Mouse (Mus musculus) heart, adult 18-20 months (tissue): ENCODE results near the gene Tmem132a. TPM values are rescaled to one million over a fixed set of nuclear protein-coding genes. Genes with fewer than 3 reads are reported as not detected.

Source experiments
- DNase-seq, 2 experiments: peaks; one replicate each; pipeline ENCODE4 v3.0.0; 2021 to 2022; ENCODE audit warnings: mixed read lengths in 1 of 2
- total RNA-seq, 2 experiments: library from RNA; stranded (reverse); gene quantifications; 2 replicates each; pipeline ENCODE4 v1.2.3; 2021

Gene Tmem132a
- total RNA-seq, 2 experiments from 2014 or later = 10.1 to 10.3 TPM

DNA sequence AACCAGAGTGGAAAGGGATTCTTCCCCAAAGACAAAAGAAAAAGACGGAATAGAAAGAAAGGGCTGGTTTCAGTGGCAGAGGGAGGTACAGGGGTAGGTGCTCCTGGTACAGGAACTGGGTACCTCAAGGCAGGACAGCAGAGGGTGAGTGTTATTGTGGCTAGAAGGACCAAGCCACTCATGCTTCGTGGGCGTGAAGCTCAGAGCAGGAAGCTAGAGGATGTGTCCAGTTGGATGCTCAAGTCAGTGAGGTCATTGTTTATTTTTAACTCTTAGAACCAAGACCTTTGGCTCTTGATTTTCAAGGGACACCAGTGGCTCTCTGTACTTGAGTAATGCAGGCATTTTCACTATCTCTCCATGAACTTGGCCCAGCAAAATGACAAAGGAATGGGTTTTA lies 37.7 kb downstream of the Tmem132a start:
- no peak for DNase-seq

DNA sequence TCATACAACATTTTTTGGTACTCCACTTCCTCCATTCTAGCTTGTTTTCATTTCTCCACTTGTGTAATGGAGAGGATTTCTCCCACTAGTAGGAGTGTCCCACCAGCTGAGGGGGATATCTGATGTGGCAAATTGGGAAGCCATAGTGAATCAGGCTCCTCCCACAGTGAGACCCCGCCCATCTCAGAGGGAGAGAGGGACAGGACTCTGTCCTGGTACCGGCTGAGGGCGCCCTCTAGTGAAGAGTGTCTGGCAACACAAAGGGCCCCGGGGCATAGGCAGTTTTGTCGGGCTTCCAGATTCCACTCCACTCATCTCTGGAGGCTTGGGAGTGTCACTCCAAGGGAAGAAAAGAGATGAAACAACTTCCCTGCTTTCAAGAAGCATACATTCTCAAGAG lies 38.3 kb downstream of the Tmem132a start:
- DNase-seq = peak; percentile 71 to 81

DNA sequence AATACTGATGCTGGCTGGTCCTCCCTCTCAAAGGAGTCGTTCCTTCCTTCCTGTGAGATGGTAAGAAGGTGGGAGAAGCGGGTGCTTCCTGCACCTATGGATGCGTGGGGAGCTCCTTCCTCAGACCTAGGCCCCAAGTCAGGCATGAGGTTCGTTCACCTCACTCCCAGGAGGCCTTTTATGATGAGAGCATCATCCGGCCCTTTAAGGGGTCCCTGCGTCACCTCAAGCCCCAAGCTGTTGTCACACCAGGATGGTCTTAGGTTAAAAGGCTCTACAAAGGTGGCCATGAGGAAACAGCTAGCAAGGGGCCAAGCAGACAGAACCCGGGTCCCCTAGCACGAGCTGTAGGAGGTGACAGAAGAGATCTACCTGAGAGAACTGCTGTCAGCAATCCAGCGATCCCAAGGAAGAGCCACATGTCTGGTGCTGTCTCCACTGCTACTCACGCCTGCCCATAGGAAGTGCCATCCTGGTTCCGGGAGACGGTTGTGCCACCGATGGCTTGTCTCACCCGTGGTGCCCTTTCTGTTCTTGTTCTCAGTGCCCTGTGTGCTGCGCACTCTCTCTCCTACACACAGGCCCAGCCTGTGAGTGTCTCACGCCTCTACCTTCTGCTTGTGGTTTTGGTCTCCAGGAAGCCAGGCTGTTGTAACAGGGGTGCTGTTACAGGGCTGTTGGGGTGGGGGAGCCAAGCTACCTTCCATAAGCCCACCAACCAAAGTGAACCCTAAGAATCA lies 40.1 kb downstream of the Tmem132a start, which contains the start of gene Cd6:
Cd6 (minus strand) TSS at position 623 of the 740 bp plus-strand sequence.
- no peak for DNase-seq

DNA sequence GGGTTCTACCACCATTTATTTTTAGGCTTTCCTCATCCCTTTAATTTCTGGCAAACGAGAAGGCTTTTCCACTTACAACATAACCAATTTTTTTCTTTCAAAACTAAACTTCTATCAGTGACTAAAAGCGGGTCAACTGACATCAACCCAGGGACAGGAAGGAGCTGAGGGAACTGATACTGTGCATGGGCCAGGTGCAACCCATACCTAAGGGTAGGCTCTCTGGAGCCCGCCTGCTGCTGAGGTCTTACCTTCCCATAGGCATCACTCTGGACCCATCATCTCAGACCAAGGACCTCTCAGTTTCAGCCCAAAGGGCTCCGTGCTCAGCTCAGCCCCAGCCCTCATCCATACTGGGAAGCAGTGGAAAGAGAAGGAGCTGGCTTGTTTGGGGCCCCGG lies 41.4 kb downstream of the Tmem132a start:
- DNase-seq = no peak

DNA sequence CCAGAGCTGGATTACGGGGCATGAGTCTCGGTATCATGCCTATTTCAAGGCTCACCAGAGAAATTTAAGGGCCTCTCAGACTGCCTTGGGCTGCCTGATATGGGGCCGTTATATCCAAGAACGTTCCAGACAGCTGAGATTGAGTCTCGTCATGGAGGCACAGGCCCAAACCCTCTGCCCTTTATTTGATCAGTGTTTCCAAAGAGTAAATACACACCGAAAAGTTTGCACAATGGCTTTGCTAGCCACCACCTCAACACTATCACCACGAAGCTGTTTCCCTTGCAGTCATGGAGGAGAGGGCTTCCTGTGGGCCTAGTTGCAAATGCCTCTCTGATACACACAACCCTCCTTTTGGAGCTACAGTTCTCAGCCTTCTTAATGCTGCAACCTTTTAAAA lies 45.7 kb downstream of the Tmem132a start:
- no peak for DNase-seq

DNA sequence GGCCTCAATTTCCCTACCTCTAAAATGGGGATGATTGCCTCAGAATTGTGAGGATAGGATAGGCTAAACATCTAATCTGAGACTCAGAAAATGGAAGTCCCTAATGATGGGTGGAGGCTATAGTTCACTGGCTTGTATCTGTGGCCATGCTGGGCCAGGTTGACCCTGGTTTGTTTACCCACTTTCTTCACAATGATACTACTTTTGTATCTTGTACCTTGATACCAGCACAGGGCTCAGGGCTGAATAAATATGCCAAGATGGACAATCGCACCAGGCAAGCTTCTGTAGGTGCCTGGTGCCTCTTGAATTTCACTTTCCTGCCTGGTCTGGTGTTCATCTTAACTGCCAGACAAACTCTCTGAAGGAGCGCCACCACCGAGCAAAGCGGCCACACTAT lies 47.2 kb downstream of the Tmem132a start:
- no peak for DNase-seq

DNA sequence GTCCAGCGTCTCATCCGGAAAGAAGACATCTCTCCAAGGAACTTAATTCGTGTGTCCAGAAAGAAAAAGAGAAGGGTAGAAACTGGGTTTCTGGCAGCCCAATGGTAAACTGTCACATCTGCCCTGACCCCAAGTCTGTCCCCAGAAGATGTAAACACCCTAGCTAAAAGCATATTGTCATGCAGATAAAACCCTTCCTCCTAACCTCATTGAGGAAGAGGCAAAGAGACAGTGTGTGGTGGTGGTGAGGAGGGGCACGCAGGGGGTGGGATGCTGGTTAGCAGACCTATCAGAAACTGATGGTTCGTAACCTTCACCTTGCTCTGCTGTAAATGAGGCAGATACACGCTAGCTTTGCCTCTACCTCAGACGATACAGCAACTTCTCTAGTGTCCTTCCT lies 48.4 kb downstream of the Tmem132a start:
- no peak for DNase-seq

DNA sequence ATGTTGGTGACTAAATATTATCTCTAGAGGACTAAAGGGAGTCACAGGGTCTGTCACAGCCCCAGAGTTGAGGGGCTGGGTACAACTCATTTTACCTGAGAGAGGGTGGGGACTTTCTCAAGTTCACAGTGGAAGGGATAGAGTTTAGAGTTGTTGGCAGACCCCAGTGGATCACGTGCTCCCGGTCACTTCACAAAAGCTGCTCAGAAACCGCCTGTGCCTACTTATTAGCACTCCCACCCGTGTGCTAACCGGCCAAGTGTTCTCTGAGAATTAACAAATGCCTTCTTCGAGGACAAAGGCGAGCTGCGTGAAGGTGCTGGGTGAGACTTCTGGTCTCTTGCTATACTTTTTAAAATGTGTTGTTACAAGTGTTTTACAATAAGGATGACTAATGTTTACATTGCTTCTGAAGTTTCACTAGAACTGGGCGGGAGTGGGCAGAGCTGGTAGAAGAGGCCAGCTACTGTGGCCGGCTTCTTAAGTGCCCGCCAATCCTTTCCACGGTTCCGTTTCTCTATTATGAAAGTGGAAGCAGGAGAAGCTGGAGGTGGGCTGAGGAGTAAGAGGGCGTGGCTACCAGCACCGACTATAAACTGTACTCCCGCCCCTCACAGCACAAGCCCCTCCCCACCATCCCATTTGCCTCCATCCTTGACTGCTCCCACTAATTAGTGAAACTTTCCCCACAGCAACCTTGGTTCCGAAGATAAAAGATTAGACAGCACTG lies 51.4 kb downstream of the Tmem132a start:
- no peak for DNase-seq

DNA sequence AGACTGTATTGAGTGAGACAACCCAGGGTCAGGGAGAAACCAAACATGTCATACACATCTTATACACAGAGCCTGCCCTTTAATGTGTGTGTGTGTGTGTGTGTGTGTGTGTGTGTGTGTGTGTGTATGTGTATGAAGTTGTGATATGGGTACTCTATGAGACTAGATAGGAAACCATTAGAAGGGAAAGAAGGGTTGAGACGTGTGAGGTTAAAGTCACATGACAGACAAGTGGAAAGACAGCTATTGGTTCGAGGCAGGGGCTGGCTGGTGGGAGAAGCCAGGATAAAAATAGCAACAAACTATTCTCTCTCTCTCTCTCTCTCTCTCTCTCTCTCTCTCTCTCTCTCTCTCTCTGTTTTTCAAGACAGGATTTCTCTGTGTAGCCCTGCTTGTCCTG lies 53.3 kb downstream of the Tmem132a start:
- DNase-seq = no peak

DNA sequence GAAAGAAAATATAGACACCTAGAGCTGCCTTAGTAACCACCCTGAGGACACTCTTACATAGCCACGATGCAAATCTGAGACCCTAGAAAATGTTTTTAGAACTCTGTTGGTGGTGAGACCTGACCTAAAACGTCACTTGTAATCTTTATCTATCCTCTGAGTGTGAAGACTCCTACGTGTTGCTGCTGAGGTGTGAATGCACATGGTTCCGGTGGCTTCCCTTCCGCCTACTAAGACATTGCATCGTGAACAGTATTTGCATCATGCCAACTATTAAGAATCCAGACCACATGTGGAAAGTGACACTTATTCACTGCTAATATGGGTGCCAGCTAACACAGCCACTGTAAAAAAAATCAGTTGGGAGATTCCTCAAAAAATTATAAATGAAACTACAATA lies 53.9 kb downstream of the Tmem132a start:
- no peak for DNase-seq

DNA sequence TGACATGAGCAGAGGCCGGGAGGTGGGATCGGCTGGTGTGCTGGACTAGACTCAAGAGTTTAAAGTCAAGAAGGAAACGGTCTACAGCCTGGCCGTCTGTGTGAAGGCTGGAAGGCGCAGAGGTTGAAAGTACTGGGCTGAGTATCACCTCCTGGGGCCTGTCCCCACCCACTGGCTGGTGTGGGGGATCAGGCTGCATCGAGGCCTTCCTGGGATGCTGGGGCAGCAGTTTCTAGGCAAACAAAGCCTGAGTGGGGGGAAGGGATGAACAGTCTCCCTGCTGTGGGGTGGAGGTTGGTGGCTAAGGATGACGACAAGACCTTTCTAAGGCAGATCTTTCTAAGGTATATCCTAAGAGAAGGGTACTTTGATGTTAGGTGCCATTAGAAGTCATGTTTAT lies 55.8 kb downstream of the Tmem132a start:
- no peak for DNase-seq

DNA sequence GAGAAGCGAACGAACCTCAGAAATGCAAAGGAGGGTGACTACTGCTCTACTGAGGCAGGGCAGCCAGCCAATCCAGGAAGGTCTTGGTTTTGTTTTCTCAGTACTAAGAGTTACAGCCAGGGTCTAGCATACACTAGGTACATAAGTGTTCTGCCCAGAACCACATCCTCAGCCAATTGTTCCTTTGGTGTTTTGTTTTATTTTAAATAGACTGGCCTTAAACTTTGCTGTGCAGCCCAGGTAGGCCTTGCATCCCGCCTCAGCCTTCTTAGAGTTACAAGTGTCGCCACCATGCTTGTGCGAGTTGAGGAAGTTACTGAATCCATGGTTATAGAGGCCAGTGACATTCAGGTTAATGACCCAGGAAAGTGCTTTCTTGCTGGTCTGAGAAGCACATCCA lies 56.7 kb downstream of the Tmem132a start:
- DNase-seq = no peak

DNA sequence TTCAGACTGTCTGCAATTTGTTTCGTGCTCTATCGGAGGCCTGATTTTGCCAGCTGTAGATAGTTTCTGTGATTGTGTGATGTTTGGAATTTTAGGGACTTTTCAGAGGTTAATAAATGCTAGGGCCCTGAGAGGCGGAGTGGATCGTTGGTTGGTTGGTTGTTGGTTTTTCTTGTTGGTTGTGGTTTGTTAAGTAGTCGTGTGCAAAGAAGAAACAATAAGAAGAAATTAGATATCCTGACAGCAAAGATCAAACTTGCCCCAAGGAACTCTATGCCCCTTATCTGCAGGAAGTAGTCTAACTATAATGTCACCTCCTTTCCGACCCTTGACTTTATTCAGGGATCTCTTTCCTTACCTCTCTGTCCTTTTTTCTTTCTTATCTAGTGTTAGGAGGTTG lies 58.3 kb downstream of the Tmem132a start:
- no peak for DNase-seq

DNA sequence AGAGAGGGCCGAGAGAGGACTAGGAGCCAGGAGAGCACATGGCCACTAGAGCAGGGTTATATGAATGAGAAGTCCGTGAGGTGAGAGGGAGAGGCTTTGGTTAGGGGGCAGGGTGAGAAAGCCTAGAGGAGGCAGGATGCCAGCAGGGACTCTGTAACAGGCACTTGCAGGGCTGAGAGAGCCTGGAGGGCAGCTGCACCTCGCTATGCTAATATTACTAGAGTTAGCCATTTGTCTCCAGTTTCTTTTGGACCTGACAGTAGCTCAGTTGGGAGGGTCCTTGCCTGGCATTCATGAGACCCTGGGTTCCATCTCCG lies 59.6 kb downstream of the Tmem132a start:
- DNase-seq = no peak

DNA sequence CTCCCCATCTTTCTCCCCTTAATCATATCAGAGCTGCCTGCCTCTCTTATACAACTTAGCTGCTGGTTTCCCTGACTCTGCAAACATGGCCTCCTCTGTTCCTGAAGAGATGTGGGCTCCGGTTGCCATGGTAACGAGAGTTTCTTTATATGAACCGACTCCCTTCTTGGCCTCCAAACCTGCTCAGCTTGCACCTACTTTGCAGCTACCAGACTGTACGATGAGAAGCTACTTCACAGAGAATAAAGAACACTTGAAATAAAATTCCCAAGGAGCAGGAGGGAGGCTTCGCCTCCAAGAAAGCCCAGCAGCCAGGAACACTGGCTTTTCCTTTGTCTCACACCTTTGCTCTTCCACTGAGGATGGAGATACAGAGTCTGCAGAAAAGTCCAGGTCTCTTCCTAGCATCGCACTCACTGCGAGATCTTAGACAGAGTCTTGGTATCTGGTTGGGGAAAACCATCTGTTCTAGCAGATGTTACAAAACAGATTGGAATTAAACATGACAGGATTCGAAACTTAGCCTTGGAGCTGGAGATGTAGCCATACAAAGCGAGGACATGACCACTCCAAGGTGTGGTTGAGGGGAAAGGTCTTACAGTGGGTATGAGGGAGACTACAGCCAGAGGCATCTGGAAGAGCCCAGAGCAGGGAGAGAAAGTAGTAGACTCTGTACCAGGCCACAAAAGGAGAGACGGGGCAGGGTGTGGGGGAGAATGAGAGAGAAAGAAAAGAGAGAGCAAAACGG lies 60.1 kb downstream of the Tmem132a start:
- DNase-seq = no peak

DNA sequence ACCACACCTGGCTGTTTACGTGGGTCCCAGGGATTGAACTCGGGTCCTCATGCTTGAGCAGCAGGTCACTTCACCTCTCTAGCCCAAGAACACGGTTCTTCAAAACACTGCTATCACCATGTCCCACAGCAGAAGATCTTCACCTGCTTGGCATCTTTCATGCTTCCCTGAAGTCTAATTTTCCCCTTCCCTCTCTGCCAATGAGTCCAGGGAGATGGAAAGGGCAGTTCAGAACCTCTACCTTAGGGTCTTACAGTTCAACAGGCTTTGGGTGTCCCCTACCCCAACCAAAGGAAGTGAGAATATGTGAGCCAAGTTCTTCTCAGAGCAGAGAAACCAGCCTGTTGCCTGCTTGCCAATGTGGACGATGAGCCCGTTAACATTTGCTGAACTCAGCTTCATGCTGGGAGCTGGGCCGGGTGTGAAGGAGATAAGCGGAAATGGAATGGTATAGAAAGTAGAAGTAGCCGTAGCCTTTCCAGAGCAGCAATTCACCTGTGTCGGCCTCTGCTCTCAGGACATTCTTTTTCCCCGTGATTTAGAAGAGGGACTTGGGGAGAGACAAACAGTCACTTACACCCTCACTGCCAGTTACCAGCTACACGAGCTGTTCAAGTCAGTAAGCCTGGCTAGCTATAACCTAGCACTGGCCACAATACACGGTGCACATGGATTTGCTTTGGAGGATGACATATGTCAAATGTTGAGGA lies 61.1 kb downstream of the Tmem132a start:
- DNase-seq = no peak

Other genes with a start within 250 kb of the Tmem132a start
- under 1 TPM in 1 of 2 experiments, not detected in 1; 0.31 TPM for gene Vwce, start 235.7 kb downstream of the Tmem132a start, total RNA-seq
- not detected for gene Pga5, start 191.9 kb downstream of the Tmem132a start, total RNA-seq
- 10 to 100 TPM; 20.4 to 21.8 TPM for gene Vps37c, start 181.2 kb downstream of the Tmem132a start, total RNA-seq
- gene Cd5, start 130.9 kb downstream of the Tmem132a start, total RNA-seq = 1 to 10 TPM in 1 of 2 experiments, not detected in 1; 1.1 TPM
- gene Cd6, start 39.9 kb downstream of the Tmem132a start, total RNA-seq = 1 to 10 TPM in 1 of 2 experiments, under 1 TPM in 1; 0.17 to 1.2 TPM
- gene Slc15a3, start 30.2 kb downstream of the Tmem132a start, total RNA-seq = 1 to 10 TPM; 2.1 TPM
- 100 to 1,000 TPM; 104 to 113 TPM for gene Tmem109, start 12.1 kb upstream of the Tmem132a start, total RNA-seq
- gene Prpf19, start 25.3 kb upstream of the Tmem132a start, total RNA-seq = 100 to 1,000 TPM; 237 to 251 TPM
- not detected for gene Zp1, start 50.7 kb upstream of the Tmem132a start, total RNA-seq
- gene Ptgdr2, start 67.2 kb upstream of the Tmem132a start, total RNA-seq = not detected
- gene Ccdc86, start 79.3 kb upstream of the Tmem132a start, total RNA-seq = 1 to 10 TPM; 6.5 TPM
- not detected for gene Ms4a10, start 104.7 kb upstream of the Tmem132a start, total RNA-seq
- gene Ms4a15, start 123.3 kb upstream of the Tmem132a start, total RNA-seq = not detected
- gene Ms4a18, start 148.1 kb upstream of the Tmem132a start, total RNA-seq = not detected
- 1 to 10 TPM; 2.0 to 2.1 TPM for gene Ms4a8a, start 211.2 kb upstream of the Tmem132a start, total RNA-seq